Mouse (Mus musculus) right cerebral cortex, adult 2 months (tissue): ENCODE measurements at regions not wholly inside any gene's neighbourhood (a gene's known extent, or its start where the extent isn't known, plus 50 kb on each side); places are given as distances from the start of the nearest gene placed in this dataset.
A peak's percentile ranks its signal among the peaks of the same experiment; 100 is the strongest.

Experiments used
- DNase-seq, 2 experiments: peaks; one replicate each; pipeline ENCODE4 v3.0.0; 2021 to 2022; ENCODE audit warnings: low spot score in 2 of 2

DNA sequence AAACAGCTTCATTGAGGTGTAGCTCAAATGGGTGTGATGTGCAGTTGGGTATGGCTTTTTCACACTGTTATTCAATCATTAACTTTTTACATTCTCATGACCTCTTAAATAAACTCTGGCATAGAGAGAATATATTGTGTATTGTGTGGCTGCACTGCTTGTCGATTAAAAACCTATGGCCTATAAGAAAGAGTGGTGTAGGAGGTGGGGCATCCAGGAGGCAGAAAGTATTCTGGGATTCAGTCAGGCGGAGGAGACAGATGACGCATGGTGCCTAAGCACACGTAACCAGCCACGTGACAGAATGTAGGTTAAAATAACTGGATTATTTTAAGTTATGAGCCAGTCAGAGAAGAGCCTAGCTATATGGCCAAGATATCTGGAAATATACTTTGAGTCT, 78.2 kb upstream of the Slc16a7 start:
- DNase-seq: no peak

DNA sequence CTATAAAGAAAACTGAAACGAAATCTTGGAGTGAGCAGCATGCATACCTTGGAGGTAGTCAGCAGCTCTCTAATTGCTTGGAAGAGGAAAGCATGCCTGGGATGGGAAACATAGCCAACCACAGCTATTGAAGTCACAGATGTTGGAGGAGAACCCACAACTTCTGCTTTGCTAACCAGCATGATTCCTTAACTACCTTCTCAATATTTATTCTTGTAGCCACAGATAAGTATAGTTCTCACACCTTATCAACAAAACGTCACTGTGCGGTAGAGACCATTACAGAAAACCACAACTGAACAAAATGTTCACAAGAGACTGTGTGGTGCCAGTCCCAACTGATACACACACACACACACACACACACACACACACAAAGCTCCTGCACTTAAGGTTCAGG, 99.1 kb upstream of the Slc16a7 start:
- DNase-seq: no peak

DNA sequence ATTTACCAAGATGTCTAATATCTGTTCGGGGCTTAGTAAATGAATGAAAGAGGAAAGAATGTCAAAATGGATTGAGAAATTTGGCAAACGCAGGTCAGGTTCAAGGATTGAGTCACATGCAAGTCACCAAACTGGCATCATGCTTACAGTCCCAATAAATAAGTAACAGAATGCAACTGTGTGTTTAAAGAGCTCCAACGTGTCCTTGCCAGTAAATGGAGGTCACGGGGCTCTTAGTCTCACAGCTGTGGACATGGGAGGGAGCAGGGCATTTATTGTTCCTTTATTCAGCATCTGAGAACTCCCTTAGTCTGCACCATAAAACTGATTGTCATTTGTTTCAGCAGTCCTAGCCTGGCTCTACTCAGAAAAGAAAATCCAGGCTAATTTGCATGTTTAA, 101.1 kb upstream of the Slc16a7 start:
- no peak for DNase-seq

DNA sequence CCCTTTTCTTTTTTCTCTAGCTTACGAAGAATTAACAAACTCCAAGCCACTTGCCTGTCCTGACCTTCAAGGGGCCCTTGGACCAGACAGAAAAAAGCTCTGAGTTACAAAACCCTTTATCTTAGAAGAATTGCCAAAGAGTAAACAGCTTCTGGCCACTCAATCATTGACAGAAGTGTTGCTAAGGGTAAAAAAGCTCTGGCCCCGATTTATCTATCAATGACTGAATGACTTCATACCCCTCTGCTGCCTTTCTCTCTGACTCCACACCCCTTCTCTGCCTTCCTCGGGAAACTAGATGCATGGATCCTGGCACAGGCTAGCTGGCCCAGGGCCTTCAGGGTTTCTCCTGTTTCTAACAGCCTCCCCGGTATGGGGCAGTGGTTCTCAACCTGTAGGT, 105.2 kb upstream of the Slc16a7 start:
- no peak for DNase-seq

DNA sequence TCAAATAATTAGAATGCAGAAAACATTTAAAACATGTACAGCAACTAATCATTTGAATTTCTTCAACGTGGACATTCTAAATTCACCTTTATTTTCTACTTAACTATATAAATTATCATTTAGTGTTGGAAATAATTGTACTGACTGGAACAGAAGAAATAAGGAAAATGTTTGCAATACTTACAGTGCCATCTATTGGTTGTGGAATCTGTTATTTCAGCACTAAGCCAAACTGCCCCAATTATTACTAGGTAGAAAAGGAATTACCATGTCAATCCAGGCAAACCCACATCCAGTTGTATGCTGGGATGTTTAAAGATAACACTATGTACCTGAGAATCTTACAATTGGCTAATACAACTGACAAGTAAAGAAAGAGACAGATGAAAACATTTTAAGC, 109.1 kb upstream of the Slc16a7 start:
- no peak for DNase-seq

DNA sequence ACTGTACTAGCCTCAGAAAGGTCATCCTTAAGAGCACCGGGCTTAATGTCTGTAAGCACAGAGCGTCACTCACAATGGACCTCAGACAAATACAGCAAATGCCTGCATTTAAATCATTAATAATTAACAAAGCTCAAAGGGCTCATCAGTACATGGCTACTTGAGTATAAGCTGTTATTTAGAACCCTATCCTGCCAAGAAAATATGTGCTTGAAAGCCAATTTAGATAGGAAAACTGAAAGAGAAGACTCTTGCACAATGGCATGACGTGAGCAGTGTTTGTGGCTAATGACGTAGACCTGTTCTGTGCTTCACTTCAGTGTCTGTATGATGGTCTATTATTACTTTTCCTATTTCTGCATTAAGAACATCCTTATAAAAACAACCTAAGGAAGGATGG, 111.1 kb upstream of the Slc16a7 start:
- no peak for DNase-seq

DNA sequence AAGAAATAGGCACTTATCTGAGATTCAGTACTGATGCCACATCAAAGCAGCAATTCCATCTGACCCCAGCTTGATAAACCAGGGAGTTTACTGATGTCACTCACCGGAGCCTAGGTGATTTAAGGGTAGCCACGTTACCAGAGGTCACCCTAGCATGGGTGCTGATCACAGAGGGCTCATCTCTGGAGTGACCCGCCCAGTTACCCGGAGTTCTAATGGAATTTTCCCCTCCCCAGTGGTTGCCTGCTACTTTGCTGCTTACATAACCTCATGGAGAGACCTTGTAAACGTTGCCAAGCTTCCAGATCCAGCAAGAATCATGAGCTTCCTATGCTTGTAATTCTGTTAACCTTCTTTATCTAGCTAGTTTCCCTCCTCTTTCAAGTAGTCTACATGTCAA, 125.8 kb upstream of the Slc16a7 start:
- no peak for DNase-seq

DNA sequence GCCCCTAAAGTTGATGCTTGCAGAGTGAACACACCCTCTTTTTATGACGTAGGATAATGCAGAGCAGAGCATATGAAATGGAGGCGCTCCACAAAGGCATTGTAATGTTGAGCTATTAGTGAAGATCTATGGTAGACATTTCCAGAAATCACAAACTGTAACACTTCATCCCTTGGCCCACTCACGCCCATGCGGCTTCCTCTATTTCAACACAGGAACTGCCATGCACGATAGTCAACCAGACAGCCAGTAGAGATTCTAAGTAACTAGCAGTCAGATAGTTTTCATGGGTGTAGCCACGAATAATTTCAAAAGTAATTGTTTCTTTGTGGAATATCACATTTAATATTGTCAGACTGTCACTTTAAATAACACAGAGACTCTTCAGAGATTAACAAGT, 141.6 kb upstream of the Slc16a7 start:
- DNase-seq: no peak

DNA sequence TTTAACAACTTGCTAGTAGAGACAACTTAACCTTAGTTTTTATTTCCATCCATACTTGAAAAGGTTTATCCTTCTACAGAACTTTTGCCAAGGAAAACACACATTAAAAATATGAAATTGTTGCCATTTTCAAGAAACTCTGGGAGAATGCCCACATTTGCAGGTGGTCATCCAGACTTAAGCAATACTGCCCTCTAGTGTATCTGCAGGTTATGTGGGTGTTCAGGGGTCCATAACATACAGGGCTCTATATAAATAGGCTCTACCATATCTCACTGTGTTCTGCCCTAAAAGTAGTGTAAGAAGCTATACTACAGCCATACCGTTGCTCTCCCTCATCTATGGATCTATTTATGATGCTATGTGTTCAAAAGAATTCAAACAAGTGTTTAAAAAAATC, 149.1 kb upstream of the Slc16a7 start:
- DNase-seq: peak in 1 of 2 experiments; percentile 13

DNA sequence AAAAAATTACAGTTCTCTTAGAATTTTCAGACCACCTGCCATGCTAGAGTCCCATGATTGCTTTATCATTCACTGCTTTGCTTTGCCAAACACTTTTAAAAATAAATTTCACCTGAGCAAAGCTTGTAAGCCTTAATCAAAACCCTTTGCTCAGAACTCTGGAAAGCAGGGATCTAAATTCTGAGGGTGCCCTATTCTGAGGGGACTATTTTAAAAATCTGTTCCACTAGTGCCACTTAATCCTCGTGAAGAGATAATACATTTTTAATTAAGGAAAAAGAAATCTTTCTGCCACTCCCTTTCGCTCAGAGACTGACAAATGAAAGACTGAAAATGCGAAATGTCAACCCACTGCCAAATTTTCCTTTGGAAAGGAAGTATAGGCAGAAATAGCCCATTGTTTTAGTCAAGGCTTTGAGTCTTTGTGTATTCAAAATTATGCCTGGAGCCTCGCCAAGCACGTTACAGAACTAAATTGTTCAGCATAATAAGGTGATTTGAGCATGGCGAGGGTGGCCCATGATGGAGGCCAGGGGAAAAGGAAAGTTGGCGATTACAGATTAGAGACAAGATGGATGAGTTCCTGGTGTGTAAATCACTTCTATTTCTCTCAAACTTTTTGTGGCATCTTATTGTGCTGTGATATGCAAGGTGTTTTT, 197.4 kb upstream of the Slc16a7 start:
- peak in 1 of 2 experiments; percentile 3 for DNase-seq

DNA sequence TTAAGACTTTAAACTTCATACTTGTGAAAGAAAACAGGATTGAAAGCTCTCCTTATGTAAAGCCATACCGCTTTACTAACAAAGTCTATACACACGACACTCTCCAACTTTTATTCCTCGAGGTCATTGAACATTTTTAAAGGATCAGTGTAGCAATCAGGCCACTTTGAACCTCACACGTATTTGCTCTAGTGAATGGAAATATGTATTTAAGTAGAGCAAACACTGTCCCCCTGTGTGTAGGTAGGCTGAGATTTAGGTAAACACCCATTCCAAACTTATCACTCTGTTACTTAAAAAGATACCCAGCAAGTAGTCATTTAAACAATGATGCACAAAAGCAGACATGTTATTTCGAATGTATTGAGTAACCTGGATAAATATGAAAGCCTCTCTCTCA, 203.7 kb upstream of the Slc16a7 start:
- no peak for DNase-seq

DNA sequence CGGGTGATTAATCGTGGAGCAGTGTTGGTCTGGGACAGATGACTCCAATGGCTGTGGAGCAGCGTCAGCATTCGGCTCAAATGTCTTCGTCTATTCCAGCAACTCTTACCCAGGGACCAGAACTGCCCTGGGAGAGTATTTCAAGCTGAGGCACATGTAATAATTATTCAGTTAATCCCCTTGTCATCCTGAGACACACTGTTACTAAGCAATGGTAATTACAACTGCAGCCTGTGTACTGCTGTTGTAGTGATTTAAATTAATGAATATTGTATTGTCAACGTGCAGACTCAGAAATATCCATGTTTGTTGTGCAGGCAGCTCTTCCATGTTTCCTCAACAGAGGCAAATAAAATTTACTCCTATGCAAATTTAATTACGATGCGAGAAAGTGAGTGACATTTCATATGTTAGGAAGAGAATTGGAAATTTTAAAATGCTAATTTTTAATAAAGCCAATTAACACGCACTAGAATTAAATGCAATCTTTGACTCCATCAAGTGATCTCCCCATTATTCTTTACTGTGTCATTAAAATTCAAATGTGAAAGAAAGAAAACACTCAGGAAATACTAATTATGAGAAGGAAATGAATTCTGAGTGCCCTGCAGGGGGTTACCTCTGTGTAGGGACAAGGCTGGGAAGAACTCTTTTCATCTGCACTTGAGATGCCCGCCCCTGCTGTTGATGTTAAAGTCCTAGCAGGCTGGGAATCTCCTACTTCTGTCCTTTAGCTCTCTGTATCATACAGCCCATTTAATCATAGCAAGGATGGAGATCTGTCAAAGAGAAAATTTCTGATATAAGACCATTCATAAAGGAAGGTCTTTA, 218.7 kb upstream of the Slc16a7 start:
- DNase-seq: no peak

DNA sequence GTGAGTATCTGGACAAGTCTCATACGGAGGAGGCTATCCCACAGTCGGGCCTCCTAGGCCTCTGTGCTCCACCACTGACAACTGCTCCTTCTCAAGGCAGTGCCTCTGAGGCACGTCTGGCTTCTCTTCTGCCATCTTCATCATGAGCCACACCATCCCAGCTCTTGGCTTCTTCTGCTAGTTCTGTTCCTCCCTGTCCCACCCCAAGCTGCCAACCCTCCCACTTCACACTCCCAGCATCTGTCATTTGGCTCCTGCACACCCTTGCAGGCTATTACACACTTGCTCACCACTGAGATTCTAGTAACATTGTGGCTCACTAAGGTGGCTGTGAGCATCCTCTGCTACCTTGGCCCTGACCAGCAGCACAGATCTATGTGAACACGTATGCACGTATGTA, 221.1 kb upstream of the Slc16a7 start:
- DNase-seq: peak in 1 of 2 experiments; percentile 4

DNA sequence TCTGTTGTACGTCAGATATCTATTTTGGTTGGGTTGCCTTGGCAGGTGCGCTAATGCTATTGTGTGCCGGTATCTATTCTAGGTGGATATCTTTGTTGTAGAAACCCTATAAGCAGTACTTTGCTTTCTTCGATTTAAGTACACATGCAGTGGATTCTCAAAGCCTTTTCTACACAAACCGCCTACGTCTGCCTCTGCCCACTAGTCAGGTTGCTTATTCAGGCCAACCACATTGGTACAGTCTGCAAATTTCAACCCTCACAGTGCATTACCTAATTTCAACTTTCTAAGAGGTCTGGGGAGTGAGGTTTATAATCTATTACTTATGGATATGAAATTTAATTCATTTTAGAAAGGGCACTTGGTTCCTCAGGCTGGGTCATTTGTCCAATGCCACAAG, 223.5 kb upstream of the Slc16a7 start:
- peak; percentile 3 to 8 for DNase-seq

DNA sequence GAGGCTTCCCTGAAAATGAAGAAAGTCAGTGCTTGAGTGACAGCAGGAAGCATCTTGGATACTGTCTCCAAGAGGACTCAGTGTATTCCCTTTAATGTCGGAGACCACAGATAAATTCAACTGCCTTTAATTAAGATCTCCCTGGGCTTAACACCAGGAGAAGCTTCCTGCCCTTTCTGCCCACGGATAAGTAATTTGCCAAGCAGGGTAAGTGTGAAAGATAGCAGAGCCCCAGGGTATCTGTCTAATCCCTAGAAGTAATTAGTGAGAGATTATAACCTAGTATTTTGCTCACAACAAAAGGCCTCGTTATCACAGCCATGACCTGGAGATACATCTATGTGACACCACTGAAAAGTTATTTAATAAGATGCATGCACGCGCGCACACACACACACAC, 232.1 kb upstream of the Slc16a7 start:
- no peak for DNase-seq

DNA sequence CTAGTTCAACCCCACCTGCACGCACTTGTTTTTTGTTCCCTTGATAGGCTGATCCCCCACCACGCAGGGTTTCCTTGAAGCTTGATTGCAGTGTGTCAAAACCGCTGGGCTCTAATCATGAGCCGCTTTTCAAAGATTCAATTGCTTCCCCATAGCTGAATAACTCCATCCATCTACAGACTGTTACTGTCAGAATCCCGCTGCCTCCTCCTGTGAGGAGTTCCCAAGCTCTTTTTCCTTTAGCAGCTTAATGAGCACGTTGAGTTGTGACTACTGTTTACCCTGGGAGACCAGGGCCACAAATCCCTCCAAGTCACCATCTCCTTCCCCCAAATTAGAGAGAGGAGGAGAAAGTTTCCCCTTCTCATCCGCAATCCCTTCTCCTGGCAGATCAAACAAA, 234.6 kb upstream of the Slc16a7 start:
- no peak for DNase-seq

DNA sequence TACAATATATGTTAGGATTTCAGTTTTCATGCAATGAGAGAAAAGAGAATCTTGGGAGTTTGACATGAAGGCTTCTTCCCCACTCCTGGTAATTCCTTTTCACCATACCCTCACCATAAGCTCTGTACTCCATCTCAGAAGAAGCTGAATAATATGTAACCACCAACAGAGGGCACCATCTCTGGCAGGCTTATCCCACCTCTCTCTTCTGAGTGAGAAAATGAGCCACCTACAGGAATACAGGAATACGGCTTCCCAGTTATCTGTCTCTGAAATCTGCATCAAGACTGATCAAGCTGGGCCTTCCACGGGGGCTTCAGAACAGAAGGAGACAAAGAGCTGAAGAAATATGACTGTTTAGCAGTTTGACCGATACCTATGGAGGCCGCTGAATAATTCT, 278.6 kb upstream of the Slc16a7 start:
- DNase-seq: no peak

DNA sequence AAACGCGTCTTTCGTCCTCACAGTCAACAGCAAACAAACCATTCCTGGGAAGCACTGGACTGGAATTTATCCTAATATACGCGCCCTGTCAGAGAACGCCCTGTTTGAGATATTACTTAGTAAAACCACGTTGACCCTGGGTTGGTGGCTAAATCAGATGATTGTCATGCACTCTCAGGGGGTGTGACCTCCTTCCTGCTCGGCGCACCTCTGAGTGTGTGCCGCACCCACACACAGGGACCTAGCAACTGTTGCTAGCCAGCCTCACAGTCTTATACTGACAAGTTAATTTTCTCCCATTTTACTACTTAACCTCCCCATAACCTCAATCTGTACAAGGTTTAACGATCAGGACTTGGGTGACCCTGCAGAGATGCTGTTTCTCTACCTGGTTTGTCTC, 284.4 kb upstream of the Slc16a7 start:
- DNase-seq: no peak

DNA sequence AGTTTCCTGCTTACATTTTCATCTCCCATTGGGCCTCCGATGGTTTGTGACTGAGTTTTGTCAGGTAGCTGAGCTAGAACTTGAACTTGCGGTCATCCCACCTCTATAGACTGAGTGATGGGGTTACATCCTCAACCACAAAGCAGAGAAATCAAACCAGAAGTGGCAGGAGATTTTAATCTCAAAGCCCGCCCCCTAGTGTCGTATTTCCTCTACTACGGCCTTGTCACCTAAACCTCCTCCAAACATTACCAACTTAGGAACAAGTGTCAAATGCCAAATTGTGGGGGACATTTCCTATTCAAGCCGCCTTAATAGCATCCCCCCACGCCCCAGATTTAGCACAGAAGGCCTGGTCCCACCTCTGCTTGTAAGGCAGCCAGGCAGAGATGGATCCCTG, 286.3 kb upstream of the Lrig3 start:
- no peak for DNase-seq

DNA sequence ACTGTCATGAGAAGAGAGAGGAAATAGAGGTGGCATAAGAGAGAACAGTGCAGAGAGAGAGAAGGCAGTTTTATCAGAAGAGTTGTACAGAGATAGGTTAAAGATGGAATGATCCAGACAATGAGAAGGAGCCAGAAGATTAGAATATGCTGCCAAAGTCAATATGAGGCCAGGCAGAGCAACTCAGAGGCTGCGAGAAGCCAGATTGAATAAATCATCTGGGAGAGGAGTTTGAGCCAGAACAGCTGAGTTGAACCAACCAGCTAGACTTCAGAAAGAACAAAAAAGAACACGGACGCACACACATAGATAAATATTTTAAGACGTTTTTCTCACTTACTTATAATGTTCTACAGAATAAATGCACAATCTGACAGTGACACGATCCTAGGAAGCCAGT, 280.8 kb upstream of the Lrig3 start:
- DNase-seq: no peak

DNA sequence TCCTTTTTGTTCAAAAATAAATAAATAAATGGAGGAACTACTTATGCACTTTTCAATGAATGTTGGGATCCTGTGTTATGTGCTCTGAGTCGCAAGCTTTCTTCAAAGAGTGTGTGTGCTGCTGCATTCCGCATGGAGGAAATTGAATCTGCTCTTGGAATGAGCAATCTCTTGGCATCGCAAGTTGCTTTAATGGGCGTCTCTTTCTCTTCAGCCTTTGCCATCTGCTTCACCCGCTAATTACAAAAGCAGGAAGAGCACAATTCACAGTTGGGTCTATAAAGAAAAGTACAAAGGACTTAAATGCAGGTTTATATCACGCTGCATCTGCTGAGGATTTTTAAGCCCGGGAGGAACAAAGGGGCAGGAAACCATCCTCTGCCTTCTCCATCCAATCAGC, 272.5 kb upstream of the Lrig3 start:
- DNase-seq: peak; percentile 18 to 26

DNA sequence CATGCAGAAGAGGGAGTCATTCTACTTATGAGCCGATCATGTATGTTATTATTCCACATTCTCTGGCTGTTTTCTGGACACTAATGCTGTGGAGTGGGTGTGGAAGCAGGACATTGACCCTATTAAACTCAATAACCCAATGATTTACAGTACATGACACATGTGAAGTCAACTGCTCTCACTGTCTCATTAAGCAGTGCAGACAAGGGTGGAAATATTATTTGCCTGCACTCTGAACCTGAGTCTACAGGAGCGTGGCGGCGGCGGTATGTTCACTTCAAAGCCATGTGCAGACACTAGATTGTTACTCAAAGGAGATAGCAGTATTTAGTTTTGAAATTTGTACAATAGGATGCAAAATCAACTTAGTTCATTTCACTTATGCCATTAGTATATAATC, 269.8 kb upstream of the Lrig3 start:
- DNase-seq: no peak

DNA sequence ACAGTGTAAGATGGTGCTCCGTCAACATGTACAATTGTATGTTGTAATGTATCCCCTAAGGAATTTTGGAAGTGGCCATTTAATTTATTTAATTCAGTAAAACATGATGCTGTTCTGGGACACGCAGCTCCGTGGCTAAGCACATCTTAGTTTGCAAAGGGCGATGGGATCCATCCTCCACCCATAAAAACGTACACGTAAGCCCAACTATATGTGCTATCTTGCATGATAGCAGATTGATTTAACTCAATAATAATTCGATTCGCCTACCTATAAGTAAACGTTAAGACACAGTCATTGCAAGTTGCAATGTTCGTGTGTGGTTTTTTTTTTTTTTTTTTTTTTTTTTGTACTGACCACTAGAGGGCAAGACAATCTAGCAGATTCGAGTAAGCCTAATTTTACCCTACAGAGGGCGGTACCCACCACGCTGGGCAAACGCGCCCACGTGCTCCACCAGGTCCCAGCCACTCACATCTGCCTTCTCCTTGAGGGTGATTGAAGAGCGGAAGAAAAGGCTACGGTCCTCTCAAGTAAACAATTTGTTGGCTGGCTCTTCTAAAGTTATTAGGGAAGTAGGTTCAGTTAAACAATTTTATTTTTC, 240.8 kb upstream of the Lrig3 start:
- peak; percentile 57 to 62 for DNase-seq
